Mouse (Mus musculus): Measurements from ENCODE around the gene Pdf. TPM values are rescaled to one million over a fixed set of nuclear protein-coding genes. Genes with fewer than 3 reads are reported as not detected.
"Not testable (repeated sequence)": the region's sequence is repeated elsewhere in the genome, so short reads cannot be mapped to it uniquely, and the experiment has no call there.

Gene Pdf
- polyA plus RNA-seq, 1 experiment from 2014 or later = 60.5 TPM

DNA sequence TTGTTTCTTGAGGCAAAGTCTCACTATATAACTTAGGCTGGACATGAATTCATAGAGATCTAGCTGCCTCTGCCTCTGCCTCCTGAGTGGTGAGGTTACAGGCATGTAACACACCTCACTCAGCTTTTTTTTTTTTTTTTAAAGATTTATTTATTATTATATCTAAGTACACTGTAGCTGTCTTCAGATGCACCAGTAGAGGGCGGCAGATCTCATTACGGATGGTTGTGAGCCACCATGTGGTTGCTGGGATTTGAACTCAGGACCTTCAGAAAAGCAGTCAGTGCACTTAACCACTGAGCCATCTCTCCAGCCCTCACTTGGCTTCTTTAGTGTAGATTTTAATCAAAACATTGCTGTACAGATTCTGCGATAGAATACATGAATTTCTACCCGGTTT lies 52.1 kb downstream of the Pdf start:
- peaks cover 52% of the 10 kb centered on the region for H3K36me3 ChIP-seq
- H3K9ac ChIP-seq; H3K4me1 ChIP-seq; H3K4me3 ChIP-seq (replicated peaks); H3K9me3 ChIP-seq (replicated peaks); H3K27me3 ChIP-seq; ATAC-seq (replicated peaks; ENCODE audit: low FRiP score); H3K27ac ChIP-seq; H3K4me2 ChIP-seq: not testable (repeated sequence)
- 89% methylated on average over 4 of the region's 4 CpGs for WGBS

Small RNAs within 50 kb of the gene (microRNA-seq; reads per million reads assigned to microRNA genes)
- gene Mir7075 = 0.74 reads per million

Other genes starting within 250 kb of the Pdf start
- 1.2 and 1.5 TPM in 2 replicates for gene Has3, start 178.4 kb downstream of the Pdf start, polyA plus RNA-seq (2015; fragmentation: Nextera tagmentation; extraction: Ambion mirVana)
- gene Utp4, start 155.0 kb downstream of the Pdf start, polyA plus RNA-seq (2015; fragmentation: Nextera tagmentation; extraction: Ambion mirVana) = 85.8 and 86.4 TPM in 2 replicates
- gene Sntb2, start 112.9 kb downstream of the Pdf start, polyA plus RNA-seq (2015; fragmentation: Nextera tagmentation; extraction: Ambion mirVana) = 15.6 and 16.4 TPM in 2 replicates
- 65.9 and 70.0 TPM in 2 replicates for gene Vps4a, start 17.4 kb downstream of the Pdf start, polyA plus RNA-seq (2015; fragmentation: Nextera tagmentation; extraction: Ambion mirVana)
- 38.2 and 40.1 TPM in 2 replicates for gene Cog8, start 8.1 kb upstream of the Pdf start, polyA plus RNA-seq (2015; fragmentation: Nextera tagmentation; extraction: Ambion mirVana)
- 92.7 and 97.7 TPM in 2 replicates for gene Nip7, start 8.3 kb upstream of the Pdf start, polyA plus RNA-seq (2015; fragmentation: Nextera tagmentation; extraction: Ambion mirVana)
- gene Tmed6, start 17.0 kb upstream of the Pdf start, polyA plus RNA-seq (2015; fragmentation: Nextera tagmentation; extraction: Ambion mirVana) = 23.2 and 23.8 TPM in 2 replicates
- 17.5 and 18.2 TPM in 2 replicates for gene Terf2, start 47.9 kb upstream of the Pdf start, polyA plus RNA-seq (2015; fragmentation: Nextera tagmentation; extraction: Ambion mirVana)
- gene Cyb5b, start 102.0 kb upstream of the Pdf start, polyA plus RNA-seq (2015; fragmentation: Nextera tagmentation; extraction: Ambion mirVana) = 131 and 133 TPM in 2 replicates
- 27.2 and 29.3 TPM in 2 replicates for gene Nfat5, start 244.9 kb upstream of the Pdf start, polyA plus RNA-seq (2015; fragmentation: Nextera tagmentation; extraction: Ambion mirVana)

All from kidney, embryonic 15.5 days (tissue).